Mouse (Mus musculus): ENCODE data around the gene Ubtd1.

Gene Ubtd1

GRCm38 (mm10) chr19:41991926-41992477 lies 10.4 kb downstream of the Ubtd1 start:
- in situ Hi-C loops (cut with MboI; ENCODE audit: low pct_unique_long_range_greater_than_20kb in 1 of 2, low sequenced_read_pairs in 2 of 2, unreplicated experiment in 1 of 2), result no loop called here

- in situ Hi-C loops (cut with MboI; ENCODE audit: low pct_unique_long_range_greater_than_20kb in 1 of 2, low sequenced_read_pairs in 2 of 2, unreplicated experiment in 1 of 2), result no loop called here
These were observed 11.4 kb downstream of the Ubtd1 start for GRCm38 (mm10) chr19:41992971-41993370.

GRCm38 (mm10) chr19:41993484-41993883 lies 11.9 kb downstream of the Ubtd1 start:
- in situ Hi-C loops (cut with MboI; ENCODE audit: low pct_unique_long_range_greater_than_20kb in 1 of 2, low sequenced_read_pairs in 2 of 2, unreplicated experiment in 1 of 2), result no loop called here

GRCm38 (mm10) chr19:41994023-41994422 lies 12.5 kb downstream of the Ubtd1 start:
- in situ Hi-C loops (cut with MboI; ENCODE audit: low pct_unique_long_range_greater_than_20kb in 1 of 2, low sequenced_read_pairs in 2 of 2, unreplicated experiment in 1 of 2), result no loop called here

- in situ Hi-C loops (cut with MboI; ENCODE audit: low pct_unique_long_range_greater_than_20kb in 1 of 2, low sequenced_read_pairs in 2 of 2, unreplicated experiment in 1 of 2), result no loop called here
These were observed 13.9 kb downstream of the Ubtd1 start for GRCm38 (mm10) chr19:41995483-41995882.

- in situ Hi-C loops (cut with MboI; ENCODE audit: low pct_unique_long_range_greater_than_20kb in 1 of 2, low sequenced_read_pairs in 2 of 2, unreplicated experiment in 1 of 2), result no loop called here
These were observed 15.5 kb downstream of the Ubtd1 start for GRCm38 (mm10) chr19:41997090-41997489.

GRCm38 (mm10) chr19:41998770-41999548 lies 17.4 kb downstream of the Ubtd1 start:
- in situ Hi-C loops (cut with MboI; ENCODE audit: low pct_unique_long_range_greater_than_20kb in 1 of 2, low sequenced_read_pairs in 2 of 2, unreplicated experiment in 1 of 2), result no loop called here

- in situ Hi-C loops (cut with MboI; ENCODE audit: low pct_unique_long_range_greater_than_20kb in 1 of 2, low sequenced_read_pairs in 2 of 2, unreplicated experiment in 1 of 2), result no loop called here
These were observed 18.2 kb downstream of the Ubtd1 start for GRCm38 (mm10) chr19:41999688-42000283.

GRCm38 (mm10) chr19:42000446-42000958 lies 18.9 kb downstream of the Ubtd1 start:
- in situ Hi-C loops (cut with MboI; ENCODE audit: low pct_unique_long_range_greater_than_20kb in 1 of 2, low sequenced_read_pairs in 2 of 2, unreplicated experiment in 1 of 2), result no loop called here

- in situ Hi-C loops (cut with MboI; ENCODE audit: low pct_unique_long_range_greater_than_20kb in 1 of 2, low sequenced_read_pairs in 2 of 2, unreplicated experiment in 1 of 2), result no loop called here
These were observed 19.9 kb downstream of the Ubtd1 start for GRCm38 (mm10) chr19:42001253-42001980.

GRCm38 (mm10) chr19:42004258-42004657 lies 22.7 kb downstream of the Ubtd1 start:
- in situ Hi-C loops (cut with MboI; ENCODE audit: low pct_unique_long_range_greater_than_20kb in 1 of 2, low sequenced_read_pairs in 2 of 2, unreplicated experiment in 1 of 2), result no loop called here

GRCm38 (mm10) chr19:42005616-42006015 lies 24.1 kb downstream of the Ubtd1 start:
- in situ Hi-C loops (cut with MboI; ENCODE audit: low pct_unique_long_range_greater_than_20kb in 1 of 2, low sequenced_read_pairs in 2 of 2, unreplicated experiment in 1 of 2), result no loop called here

- in situ Hi-C loops (cut with MboI; ENCODE audit: low pct_unique_long_range_greater_than_20kb in 1 of 2, low sequenced_read_pairs in 2 of 2, unreplicated experiment in 1 of 2), result no loop called here
These were observed 25.0 kb downstream of the Ubtd1 start for GRCm38 (mm10) chr19:42006568-42006967.

- in situ Hi-C loops (cut with MboI; ENCODE audit: low pct_unique_long_range_greater_than_20kb in 1 of 2, low sequenced_read_pairs in 2 of 2, unreplicated experiment in 1 of 2), result no loop called here
These were observed 27.0 kb downstream of the Ubtd1 start for GRCm38 (mm10) chr19:42008586-42008985.

- in situ Hi-C loops (cut with MboI; ENCODE audit: low pct_unique_long_range_greater_than_20kb in 1 of 2, low sequenced_read_pairs in 2 of 2, unreplicated experiment in 1 of 2), result no loop called here
These were observed 27.5 kb downstream of the Ubtd1 start for GRCm38 (mm10) chr19:42009067-42009466.

- in situ Hi-C loops (cut with MboI; ENCODE audit: low pct_unique_long_range_greater_than_20kb in 1 of 2, low sequenced_read_pairs in 2 of 2, unreplicated experiment in 1 of 2), result no loop called here
These were observed 28.9 kb downstream of the Ubtd1 start for GRCm38 (mm10) chr19:42010436-42010835.

GRCm38 (mm10) chr19:42011123-42011522 lies 29.6 kb downstream of the Ubtd1 start:
- in situ Hi-C loops (cut with MboI; ENCODE audit: low pct_unique_long_range_greater_than_20kb in 1 of 2, low sequenced_read_pairs in 2 of 2, unreplicated experiment in 1 of 2), result no loop called here

GRCm38 (mm10) chr19:42014231-42014825 lies 32.8 kb downstream of the Ubtd1 start:
- in situ Hi-C loops (cut with MboI; ENCODE audit: low pct_unique_long_range_greater_than_20kb in 1 of 2, low sequenced_read_pairs in 2 of 2, unreplicated experiment in 1 of 2), result no loop called here

GRCm38 (mm10) chr19:42015001-42015400 lies 33.4 kb downstream of the Ubtd1 start:
- in situ Hi-C loops (cut with MboI; ENCODE audit: low pct_unique_long_range_greater_than_20kb in 1 of 2, low sequenced_read_pairs in 2 of 2, unreplicated experiment in 1 of 2), result no loop called here
